ENCODE assay signal across 13 mouse cellular contexts in genomic region chr11:75934425-75934824, GRCm38 (mm10). TPM values are rescaled to one million over a fixed set of nuclear protein-coding genes. Genes with fewer than 3 reads are reported as not detected.
DNase-seq lines count a peak whose midpoint lies in the region; ATAC-seq and TF ChIP-seq lines count a peak whose summit lies in the region.
"Had no signal": no experiment of that assay in that cellular context is flagged by ENCODE, and none has a peak within 500 bp of the region (broad histone marks: within the 10 kb centered on the region; RNA-seq: fewer than 3 reads in every experiment).

No protein-coding gene starts in this region.

- H3K4me3 ChIP-seq in forebrain, embryonic 10.5 days = no peak overlapping the region
- H3K4me3 ChIP-seq in forebrain, embryonic 16.5 days (replicated peaks; ENCODE audit: low read length) = no peak overlapping the region
- no peak overlapping the region for H3K4me3 ChIP-seq in intestine, embryonic 14.5 days (ENCODE audit: low read depth, low read length)
- no peak overlapping the region for H3K4me3 ChIP-seq in intestine, postnatal 0 days (ENCODE audit: low read depth, low read length)
- H3K4me3 ChIP-seq in hindbrain, embryonic 16.5 days (ENCODE audit: low read length) = no peak overlapping the region
- no peak overlapping the region for H3K4me3 ChIP-seq in lung, embryonic 16.5 days (ENCODE audit: low read length)
- H3K4me3 ChIP-seq: liver, embryonic 15.5 days; neural tube, embryonic 15.5 days had no signal

- H3K4me1 ChIP-seq in forebrain, embryonic 10.5 days = peaks cover 48% of the 10 kb centered on the region
- H3K4me1 ChIP-seq in forebrain, embryonic 16.5 days (replicated peaks; ENCODE audit: control insufficient read depth, insufficient read depth, low read length) = peaks cover 8% of the 10 kb centered on the region; the same call in 1 of the 2 replicates
- peaks cover 60% of the 10 kb centered on the region for H3K4me1 ChIP-seq in intestine, embryonic 14.5 days (replicated peaks; ENCODE audit: control insufficient read depth, insufficient read depth, low read length)
- H3K4me1 ChIP-seq in intestine, postnatal 0 days (replicated peaks; ENCODE audit: control insufficient read depth, insufficient read depth, low read length) = peaks cover 29% of the 10 kb centered on the region
- peaks cover 9% of the 10 kb centered on the region for H3K4me1 ChIP-seq in hindbrain, embryonic 16.5 days (ENCODE audit: control insufficient read depth, insufficient read depth, low read depth, low read length)
- H3K4me1 ChIP-seq in lung, embryonic 16.5 days (replicated peaks; ENCODE audit: control insufficient read depth, insufficient read depth, low read length) = peaks cover 44% of the 10 kb centered on the region

- no peak overlapping the region for H3K4me2 ChIP-seq in forebrain, embryonic 16.5 days (ENCODE audit: low read length)
- H3K4me2 ChIP-seq in intestine, embryonic 14.5 days (ENCODE audit: low read length) = no peak overlapping the region
- no peak overlapping the region for H3K4me2 ChIP-seq in intestine, postnatal 0 days (replicated peaks; ENCODE audit: low read depth)
- H3K4me2 ChIP-seq in hindbrain, embryonic 16.5 days (ENCODE audit: low read length) = no peak overlapping the region
- no peak overlapping the region for H3K4me2 ChIP-seq in lung, embryonic 16.5 days (ENCODE audit: low read depth, low read length)
- H3K4me2 ChIP-seq: liver, embryonic 15.5 days; neural tube, embryonic 15.5 days had no signal

- no peak for ATAC-seq in forebrain, embryonic 16.5 days
- no peak for ATAC-seq in intestine, embryonic 14.5 days (replicated peaks; ENCODE audit: low FRiP score, low TSS enrichment, low read depth)
- no peak for ATAC-seq in intestine, postnatal 0 days
- ATAC-seq in hindbrain, embryonic 16.5 days = 0 out of 2 replicates have a peak, but pooled peaks have one; percentile 37
- ATAC-seq in lung, embryonic 16.5 days (ENCODE audit: low read depth) = no peak
- no peak for ATAC-seq in monocyte, adult 5-6 weeks (replicated peaks; ENCODE audit: insufficient number of reproducible peaks, low FRiP score, low TSS enrichment, poor library complexity, severe bottlenecking)
- ATAC-seq: midbrain, embryonic 16.5 days had no signal

- H3K36me3 ChIP-seq in forebrain, embryonic 10.5 days (replicated peaks) = no peaks in the 10 kb centered on the region
- H3K36me3 ChIP-seq in forebrain, embryonic 16.5 days (ENCODE audit: control insufficient read depth, insufficient read depth) = no peaks in the 10 kb centered on the region
- no peaks in the 10 kb centered on the region for H3K36me3 ChIP-seq in intestine, embryonic 14.5 days (ENCODE audit: control insufficient read depth, insufficient read depth, low read length)
- H3K36me3 ChIP-seq in intestine, postnatal 0 days (ENCODE audit: control insufficient read depth, insufficient read depth) = no peaks in the 10 kb centered on the region
- no peaks in the 10 kb centered on the region for H3K36me3 ChIP-seq in hindbrain, embryonic 16.5 days (ENCODE audit: control insufficient read depth, insufficient read depth, low read length)
- no peaks in the 10 kb centered on the region for H3K36me3 ChIP-seq in lung, embryonic 16.5 days (ENCODE audit: control insufficient read depth, insufficient read depth, low read length)
- H3K36me3 ChIP-seq: liver, embryonic 15.5 days; neural tube, embryonic 15.5 days had no signal

- no peaks in the 10 kb centered on the region for H3K9me3 ChIP-seq in forebrain, embryonic 10.5 days
- H3K9me3 ChIP-seq in forebrain, embryonic 16.5 days (ENCODE audit: control insufficient read depth, low read length) = no peaks in the 10 kb centered on the region
- no peaks in the 10 kb centered on the region for H3K9me3 ChIP-seq in intestine, embryonic 14.5 days (ENCODE audit: control insufficient read depth, low read length)
- no peaks in the 10 kb centered on the region for H3K9me3 ChIP-seq in intestine, postnatal 0 days (ENCODE audit: control insufficient read depth)
- no peaks in the 10 kb centered on the region for H3K9me3 ChIP-seq in hindbrain, embryonic 16.5 days (ENCODE audit: control insufficient read depth, low read length)
- H3K9me3 ChIP-seq in lung, embryonic 16.5 days (ENCODE audit: control insufficient read depth, low read length) = no peaks in the 10 kb centered on the region
- H3K9me3 ChIP-seq: liver, embryonic 15.5 days; neural tube, embryonic 15.5 days had no signal

- no peak overlapping the region for H3K9ac ChIP-seq in forebrain, embryonic 16.5 days (replicated peaks; ENCODE audit: low read depth, low read length)
- no peak overlapping the region for H3K9ac ChIP-seq in intestine, embryonic 14.5 days (ENCODE audit: low read length)
- no peak overlapping the region for H3K9ac ChIP-seq in intestine, postnatal 0 days (ENCODE audit: low read depth, low read length)
- no peak overlapping the region for H3K9ac ChIP-seq in hindbrain, embryonic 16.5 days (ENCODE audit: low read depth, low read length)
- H3K9ac ChIP-seq in lung, embryonic 16.5 days (ENCODE audit: low read length) = no peak overlapping the region
- H3K9ac ChIP-seq: liver, embryonic 15.5 days; neural tube, embryonic 15.5 days had no signal

- TF ChIP-seq CTCF in intestine, postnatal 0 days (IDR thresholded peaks at IDR 0.05; ENCODE audit: low read depth) = no peak

- WGBS in forebrain, embryonic 10.5 days = 75% methylated on average over 6 of the region's 6 CpGs
- 51% methylated on average over 6 of the region's 6 CpGs for WGBS in forebrain, embryonic 16.5 days
- 73% methylated on average over 6 of the region's 6 CpGs for WGBS in intestine, embryonic 14.5 days
- 72% methylated on average over 6 of the region's 6 CpGs for WGBS in intestine, postnatal 0 days
- WGBS in hindbrain, embryonic 16.5 days = 34% methylated on average over 6 of the region's 6 CpGs
- 57% methylated on average over 6 of the region's 6 CpGs for WGBS in lung, embryonic 16.5 days

- no peaks in the 10 kb centered on the region for H3K27me3 ChIP-seq in forebrain, embryonic 10.5 days (ENCODE audit: poor library complexity, severe bottlenecking)
- H3K27me3 ChIP-seq in forebrain, embryonic 16.5 days (replicated peaks; ENCODE audit: control insufficient read depth, insufficient read depth, low read length) = no peaks in the 10 kb centered on the region
- H3K27me3 ChIP-seq in intestine, embryonic 14.5 days (replicated peaks; ENCODE audit: control insufficient read depth, insufficient read depth, low read length) = no peaks in the 10 kb centered on the region
- no peaks in the 10 kb centered on the region for H3K27me3 ChIP-seq in intestine, postnatal 0 days (replicated peaks; ENCODE audit: control insufficient read depth, insufficient read depth, low read length)
- no peaks in the 10 kb centered on the region for H3K27me3 ChIP-seq in hindbrain, embryonic 16.5 days (replicated peaks; ENCODE audit: control insufficient read depth, insufficient read depth, low read length)
- H3K27me3 ChIP-seq in lung, embryonic 16.5 days (ENCODE audit: control insufficient read depth, insufficient read depth, low read depth, low read length) = no peaks in the 10 kb centered on the region
- H3K27me3 ChIP-seq: liver, embryonic 15.5 days; neural tube, embryonic 15.5 days had no signal

- H3K27ac ChIP-seq in forebrain, embryonic 10.5 days = peak overlapping the region; percentile 48
- no peak overlapping the region for H3K27ac ChIP-seq in forebrain, embryonic 16.5 days (ENCODE audit: low read length)
- peak overlapping the region; percentile 87; the same call in 1 of the 2 replicates for H3K27ac ChIP-seq in intestine, embryonic 14.5 days (ENCODE audit: low read depth)
- no peak overlapping the region for H3K27ac ChIP-seq in intestine, postnatal 0 days (ENCODE audit: low read depth, low read length)
- H3K27ac ChIP-seq in hindbrain, embryonic 16.5 days (ENCODE audit: low read depth, low read length) = no peak overlapping the region
- H3K27ac ChIP-seq in lung, embryonic 16.5 days (ENCODE audit: low read length) = peak overlapping the region; percentile 92
- H3K27ac ChIP-seq: liver, embryonic 15.5 days; neural tube, embryonic 15.5 days had no signal

- no peak for DNase-seq in forebrain, embryonic 10.5 days (ENCODE audit: extremely low spot score, low spot score)
- no peak for DNase-seq in intestine, embryonic 14.5 days (ENCODE audit: low spot score)
- DNase-seq in gastrocnemius, postnatal 25 days = no peak
- DNase-seq: cerebellum, postnatal 25 days; right cerebral cortex, postnatal 14 days had no signal

RNA-seq across cellular contexts. Expression of gene Rph3al, which starts 3.8 kb away (rescaled TPM):
- polyA plus RNA-seq in forebrain, embryonic 10.5 days (2016; fragmentation: Nextera tagmentation; extraction: Ambion mirVana) = 2.1 and 2.9 TPM in 2 replicates
- 1.1 and 2.0 TPM in 2 replicates for polyA plus RNA-seq in forebrain, embryonic 16.5 days (2015; fragmentation: Nextera tagmentation; extraction: Ambion mirVana)
- polyA plus RNA-seq in intestine, embryonic 14.5 days (2014; fragmentation: Nextera tagmentation; extraction: Ambion mirVana) = 17.0 and 21.7 TPM in 2 replicates
- polyA plus RNA-seq in intestine, postnatal 0 days (2015; fragmentation: Nextera tagmentation; extraction: Ambion mirVana) = 10.5 and 12.9 TPM in 2 replicates
- 3.1 and 3.4 TPM in 2 replicates for polyA plus RNA-seq in hindbrain, embryonic 16.5 days (2015; fragmentation: Nextera tagmentation; extraction: Ambion mirVana)
- 8.1 and 8.5 TPM in 2 replicates for polyA plus RNA-seq in lung, embryonic 16.5 days (2015; fragmentation: Nextera tagmentation; extraction: Ambion mirVana)
- 2.3 to 4.9 TPM (median 4.6 TPM) in 3 replicates for total RNA-seq in monocyte, adult 5-6 weeks (2017)
- 1 to 10 TPM; 8.2 to 8.6 TPM for total RNA-seq in gastrocnemius, postnatal 25 days (2021)

Comparison
In these comparisons a context has a peak if more than half of its experiments do, and no peak if none do; other contexts are left out.
1. H3K27ac ChIP-seq: peak in forebrain, embryonic 10.5 days (single experiment), intestine, embryonic 14.5 days (single experiment) and lung, embryonic 16.5 days (single experiment); none in forebrain, embryonic 16.5 days (single experiment), intestine, postnatal 0 days (single experiment) and hindbrain, embryonic 16.5 days (single experiment).